Mouse (Mus musculus): ENCODE results near the gene Mcrip2. TPM values are rescaled to one million over a fixed set of nuclear protein-coding genes. Genes with fewer than 3 reads are reported as not detected.

The Mcrip2 gene
- total and polyA plus RNA-seq, 2 experiments from 2014 or later, result 202 to 357 TPM

GRCm38 (mm10) chr17:25877025-25877424, 8.5 kb upstream of the Mcrip2 start:
- no peak overlapping the region for H3K27ac ChIP-seq (ENCODE audit: low read depth)
- DNase-seq (ENCODE audit: low spot score) (no peak), ATAC-seq (ENCODE audit: insufficient read depth, low read depth) (no peak)
- H3K4me3 ChIP-seq (ENCODE audit: low read depth, low read length), result no peak overlapping the region
- H3K9ac ChIP-seq (replicated peaks; ENCODE audit: low read depth, low read length), result no peak overlapping the region
- H3K27me3 ChIP-seq (ENCODE audit: control insufficient read depth, insufficient read depth, low read length), result no peaks in the 10 kb centered on the region
- 0 out of 2 replicates have a peak, but pooled peaks cover 3% of the 10 kb centered on the region for H3K36me3 ChIP-seq (replicated peaks; ENCODE audit: control insufficient read depth, insufficient read depth, low read length)
- H3K4me2 ChIP-seq (ENCODE audit: low read depth, low read length), result no peak overlapping the region
- WGBS, result 59% methylated on average over 3 of the region's 3 CpGs
- H3K4me1 ChIP-seq (ENCODE audit: control insufficient read depth, insufficient read depth), result peaks cover 18% of the 10 kb centered on the region; the same call in 1 of the 2 replicates
- TF ChIP-seq CTCF (IDR thresholded peaks at IDR 0.05; ENCODE audit: low read depth) (no peak), EP300 (IDR thresholded peaks at IDR 0.05; ENCODE audit: low read depth) (no peak)
- no peaks in the 10 kb centered on the region for H3K9me3 ChIP-seq (replicated peaks; ENCODE audit: control insufficient read depth, low read length)

- Histone ChIP-seq H3K9me3 (replicated peaks; ENCODE audit: control insufficient read depth, low read length) (no peaks in the 10 kb centered on the region), H3K36me3 (replicated peaks; ENCODE audit: control insufficient read depth, insufficient read depth, low read length) (0 out of 2 replicates have a peak, but pooled peaks cover under 1% of the 10 kb centered on the region), H3K4me3 (ENCODE audit: low read depth, low read length) (peak overlapping the region; percentile 80; the same call in 1 of the 2 replicates), H3K27ac (ENCODE audit: low read depth) (no peak overlapping the region), H3K4me2 (ENCODE audit: low read depth, low read length) (peak overlapping the region; percentile 90), H3K9ac (replicated peaks; ENCODE audit: low read depth, low read length) (no peak overlapping the region), H3K4me1 (ENCODE audit: control insufficient read depth, insufficient read depth) (peaks cover 18% of the 10 kb centered on the region; the same call in 1 of the 2 replicates), H3K27me3 (ENCODE audit: control insufficient read depth, insufficient read depth, low read length) (no peaks in the 10 kb centered on the region)
- TF ChIP-seq CTCF (IDR thresholded peaks at IDR 0.05; ENCODE audit: low read depth) (no peak), EP300 (IDR thresholded peaks at IDR 0.05; ENCODE audit: low read depth) (no peak)
- WGBS, result 66% methylated on average over 10 of the region's 10 CpGs
- DNase-seq (ENCODE audit: low spot score) (no peak), ATAC-seq (ENCODE audit: insufficient read depth, low read depth) (no peak)
Measured at GRCm38 (mm10) chr17:25876347-25876915, 7.9 kb upstream of the Mcrip2 start.

GRCm38 (mm10) chr17:25875171-25876136, 6.9 kb upstream of the Mcrip2 start:
- TF ChIP-seq EP300 (IDR thresholded peaks at IDR 0.05; ENCODE audit: low read depth) (no peak; the same call in 1 of the 2 replicates), CTCF (IDR thresholded peaks at IDR 0.05; ENCODE audit: low read depth) (no peak)
- peak; percentile 93 for ATAC-seq (ENCODE audit: insufficient read depth, low read depth)
- Histone ChIP-seq H3K4me1 (ENCODE audit: control insufficient read depth, insufficient read depth) (peaks cover 18% of the 10 kb centered on the region; the same call in 1 of the 2 replicates), H3K27ac (ENCODE audit: low read depth) (peak overlapping the region; percentile 94), H3K27me3 (ENCODE audit: control insufficient read depth, insufficient read depth, low read length) (no peaks in the 10 kb centered on the region), H3K4me3 (ENCODE audit: low read depth, low read length) (peak overlapping the region; percentile 80), H3K4me2 (ENCODE audit: low read depth, low read length) (peak overlapping the region; percentile 90), H3K9me3 (replicated peaks; ENCODE audit: control insufficient read depth, low read length) (no peaks in the 10 kb centered on the region), H3K36me3 (replicated peaks; ENCODE audit: control insufficient read depth, insufficient read depth, low read length) (no peaks in the 10 kb centered on the region), H3K9ac (replicated peaks; ENCODE audit: low read depth, low read length) (peak overlapping the region; percentile 66)
- WGBS, result under 1% methylated on average over 59 of the region's 59 CpGs
- peak; percentile 87 for DNase-seq (ENCODE audit: low spot score)

DNA sequence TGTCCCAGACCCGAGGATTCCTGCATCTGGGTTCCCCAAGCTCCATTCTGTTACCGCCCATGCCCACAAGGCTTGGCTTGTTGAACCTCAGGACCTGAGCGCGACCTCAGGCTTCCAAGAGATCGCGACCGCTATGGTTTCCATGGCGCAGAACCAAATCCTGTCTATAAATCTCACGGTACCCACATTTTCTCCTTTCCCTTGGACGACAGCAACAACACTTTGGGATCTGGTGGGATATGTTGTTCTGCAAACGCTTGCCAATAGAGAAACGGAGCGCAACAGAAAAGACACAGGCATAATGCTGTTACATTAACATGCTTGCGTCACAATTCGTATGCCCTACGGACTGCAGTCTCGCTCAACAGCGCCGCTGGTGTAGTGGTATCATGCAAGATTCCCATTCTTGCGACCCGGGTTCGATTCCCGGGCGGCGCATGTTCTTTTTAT, 6.2 kb upstream of the Mcrip2 start, which contains the start of gene Mettl26:
TSS of gene Mettl26 (plus strand) at position 354 of the 450 bp plus-strand sequence.
- DNase-seq (ENCODE audit: low spot score), result peak; percentile 48
- under 1% methylated on average over 25 of the region's 25 CpGs for WGBS

DNA sequence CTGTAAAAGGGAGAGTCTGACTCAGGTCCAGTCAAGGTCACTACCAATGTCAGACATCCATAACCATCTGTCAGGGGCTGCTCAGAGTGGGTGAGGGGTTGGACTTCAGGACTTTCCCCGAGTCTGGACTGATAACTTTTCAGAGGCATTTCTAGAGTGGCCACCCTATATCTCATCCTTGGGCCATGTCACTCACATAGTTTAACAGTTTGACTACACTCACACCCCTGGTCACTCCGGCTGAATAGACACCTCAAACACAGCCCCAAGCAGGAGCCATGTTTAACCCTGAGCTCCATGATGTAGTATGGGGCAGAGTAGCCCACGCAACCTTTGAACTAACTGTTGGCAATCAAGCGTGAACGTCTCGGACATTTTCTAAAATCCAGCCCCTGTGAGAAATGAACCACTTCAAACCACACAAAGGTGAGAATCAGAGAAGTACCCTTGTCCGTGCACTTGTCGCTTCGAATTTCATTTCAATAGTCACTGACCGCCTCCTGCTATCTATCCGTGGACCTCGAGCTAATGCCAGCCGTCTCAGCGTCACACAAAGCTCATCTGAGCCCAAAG, 5.7 kb upstream of the Mcrip2 start:
- no peaks in the 10 kb centered on the region for H3K9me3 ChIP-seq (replicated peaks; ENCODE audit: control insufficient read depth, low read length)
- no peak for DNase-seq (ENCODE audit: low spot score)
- no peak; the same call in 1 of the 2 replicates for ATAC-seq (ENCODE audit: insufficient read depth, low read depth)
- peak overlapping the region; percentile 66 for H3K9ac ChIP-seq (replicated peaks; ENCODE audit: low read depth, low read length)
- H3K4me1 ChIP-seq (ENCODE audit: control insufficient read depth, insufficient read depth), result peaks cover 18% of the 10 kb centered on the region; the same call in 1 of the 2 replicates
- TF ChIP-seq EP300 (IDR thresholded peaks at IDR 0.05; ENCODE audit: low read depth), result no peak
- TF ChIP-seq CTCF (IDR thresholded peaks at IDR 0.05; ENCODE audit: low read depth), result no peak
- WGBS, result 10% methylated on average over 14 of the region's 14 CpGs
- no peaks in the 10 kb centered on the region for H3K36me3 ChIP-seq (replicated peaks; ENCODE audit: control insufficient read depth, insufficient read depth, low read length)
- H3K27ac ChIP-seq (ENCODE audit: low read depth), result peak overlapping the region; percentile 94
- peak overlapping the region; percentile 80 for H3K4me3 ChIP-seq (ENCODE audit: low read depth, low read length)
- peak overlapping the region; percentile 90 for H3K4me2 ChIP-seq (ENCODE audit: low read depth, low read length)
- no peaks in the 10 kb centered on the region for H3K27me3 ChIP-seq (ENCODE audit: control insufficient read depth, insufficient read depth, low read length)

More for the DNA sequence above, 6.2 kb upstream of the Mcrip2 start, which contains the start of gene Mettl26:
- H3K27ac ChIP-seq (ENCODE audit: low read depth), result peak within 1 kb of the TSS; percentile 94
- TF ChIP-seq EP300 (IDR thresholded peaks at IDR 0.05; ENCODE audit: low read depth) (no peak), CTCF (IDR thresholded peaks at IDR 0.05; ENCODE audit: low read depth) (peak; percentile 2; the same call in 1 of the 2 replicates)
- H3K4me2 ChIP-seq (ENCODE audit: low read depth, low read length), result peak within 1 kb of the TSS; percentile 90
- no peaks in the 10 kb centered on the region for H3K27me3 ChIP-seq (ENCODE audit: control insufficient read depth, insufficient read depth, low read length)
- no peaks in the 10 kb centered on the region for H3K9me3 ChIP-seq (replicated peaks; ENCODE audit: control insufficient read depth, low read length)
- no peaks in the 10 kb centered on the region for H3K36me3 ChIP-seq (replicated peaks; ENCODE audit: control insufficient read depth, insufficient read depth, low read length)
- peak within 1 kb of the TSS; percentile 66 for H3K9ac ChIP-seq (replicated peaks; ENCODE audit: low read depth, low read length)
- H3K4me3 ChIP-seq (ENCODE audit: low read depth, low read length), result peak within 1 kb of the TSS; percentile 80
- peaks cover 18% of the 10 kb centered on the region; the same call in 1 of the 2 replicates for H3K4me1 ChIP-seq (ENCODE audit: control insufficient read depth, insufficient read depth)
- peak; percentile 76 for ATAC-seq (ENCODE audit: insufficient read depth, low read depth)

All from heart, postnatal 0 days (tissue).